Mouse (Mus musculus) layer of hippocampus, adult 6 months (tissue): ENCODE results near the gene Krt42. TPM values are rescaled to one million over a fixed set of nuclear protein-coding genes. Genes with fewer than 3 reads are reported as not detected.

Experiments used
- long read RNA-seq, 2 experiments: library from polyadenylated mRNA; unstranded; transcript quantifications; one replicate each; pipeline ENCODE4 v2.0.0; 2019 to 2020
- polyA plus RNA-seq: library from polyadenylated mRNA; unstranded; fragments of <200 nt; fragmentation: Nextera tagmentation; gene quantifications from 2 replicates; pipeline ENCODE4 v1.2.3, GENCODE M21; 2021

Gene Krt42
- polyA plus RNA-seq: 0.13 TPM in 1 of 2 replicates, not detected in the other
- long read RNA-seq, experiment 1: 0 reads
- long read RNA-seq, experiment 2: 0 reads

DNA sequence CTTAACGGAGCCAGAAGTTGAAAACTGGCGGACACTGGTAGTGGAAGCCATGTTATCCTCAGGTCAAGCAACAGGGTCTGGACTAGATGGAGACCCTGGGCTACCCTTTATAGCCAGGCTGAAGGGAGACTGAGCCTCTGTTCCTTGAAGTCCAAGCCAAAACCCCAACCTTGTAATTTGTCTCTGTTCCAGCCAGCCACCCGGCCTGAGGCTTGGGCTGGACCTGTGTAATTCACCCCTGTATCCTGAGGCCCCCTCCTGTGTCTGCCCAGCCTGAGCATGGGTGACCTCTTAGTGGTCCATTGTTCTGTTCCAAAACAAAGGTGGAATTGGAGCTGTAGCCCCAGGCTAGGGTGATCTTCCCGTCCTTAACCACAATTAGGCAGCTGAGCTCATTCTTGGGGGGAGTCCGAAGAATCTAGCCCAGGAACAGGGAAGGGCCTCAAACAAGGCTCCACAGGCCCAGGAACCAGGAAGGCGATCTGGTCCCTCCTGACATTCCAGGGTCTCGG lies at the start of gene Krt42:
TSS of gene Krt42 (minus strand) at position 51 of the 512 bp plus-strand sequence.

DNA sequence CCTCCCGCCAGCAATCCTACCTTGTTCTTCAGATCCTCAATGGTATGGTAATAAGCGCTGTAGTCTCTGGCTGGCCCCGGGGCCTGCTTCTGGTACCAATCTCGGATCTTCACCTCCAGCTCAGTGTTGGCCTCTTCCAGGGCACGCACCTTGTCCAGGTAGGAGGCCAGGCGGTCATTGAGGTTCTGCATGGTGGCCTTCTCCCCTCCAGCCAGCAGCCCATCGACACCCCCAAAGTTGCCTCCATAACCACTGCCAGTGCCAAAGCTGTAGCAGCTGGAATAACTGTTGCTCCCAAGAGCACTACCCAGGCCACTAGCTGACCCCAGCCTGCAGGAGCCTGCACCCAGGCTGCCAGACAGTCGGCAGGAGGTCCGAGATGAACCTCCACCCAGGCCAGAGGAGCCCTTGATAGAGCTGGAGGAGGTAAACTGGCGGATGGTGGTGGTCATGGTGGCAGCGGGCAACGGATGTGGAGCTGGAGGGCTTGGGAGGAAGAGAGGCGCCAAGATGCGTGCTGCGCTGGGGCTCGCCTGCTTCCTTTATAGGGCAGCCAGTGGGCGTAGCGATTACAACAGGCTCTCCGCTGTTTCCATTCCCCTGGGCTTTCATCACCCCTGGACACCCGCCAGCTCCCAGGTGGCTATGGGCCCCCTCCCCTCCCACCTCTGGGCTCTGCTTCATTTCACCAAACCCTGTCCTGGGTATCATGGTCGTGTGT lies 9.0 kb downstream of the Krt42 start, which contains the start of gene Krt17:
TSS of gene Krt17 (minus strand) at position 516 of the 721 bp plus-strand sequence.

DNA sequence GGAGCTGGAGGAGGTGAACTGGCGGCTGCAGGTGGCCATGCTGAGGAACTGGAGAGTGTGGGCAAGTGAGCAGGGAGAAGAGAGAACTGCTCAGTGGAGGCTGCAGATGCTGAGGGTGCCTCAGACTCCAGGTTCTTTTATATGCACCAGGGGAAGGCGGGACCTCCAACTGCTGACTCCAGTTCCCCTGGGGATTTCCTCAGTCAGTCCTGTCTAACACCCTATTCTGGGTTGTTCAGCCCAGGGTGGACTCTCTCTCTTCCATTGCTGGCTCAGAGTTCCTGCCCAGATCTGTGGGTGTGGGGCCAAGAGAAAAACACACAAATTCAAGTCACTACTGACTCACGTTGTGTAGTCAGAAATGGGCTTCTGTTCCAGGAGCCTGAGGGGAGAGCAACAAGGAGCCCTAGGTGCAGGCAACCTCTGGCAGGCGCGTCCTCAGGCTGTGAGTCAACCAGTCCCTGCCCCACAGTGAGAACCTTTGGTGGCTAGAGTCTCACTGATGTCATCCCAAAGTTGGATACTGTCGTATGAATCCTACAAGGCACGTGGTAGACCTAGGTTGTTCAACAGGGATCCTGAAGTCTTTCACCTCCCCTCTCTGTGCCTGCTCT lies 20.7 kb downstream of the Krt42 start, which contains the start of gene Krt16:
TSS of gene Krt16 (minus strand) at position 51 of the 614 bp plus-strand sequence.

Other genes starting within 250 kb of the Krt42 start
- not detected in 2 replicates for gene Krt33b, start 240.0 kb downstream of the Krt42 start, polyA plus RNA-seq
- gene Krt34, start 228.3 kb downstream of the Krt42 start, polyA plus RNA-seq: not detected in 2 replicates
- not detected in 2 replicates for gene Krt31, start 219.3 kb downstream of the Krt42 start, polyA plus RNA-seq
- gene Krt32, start 181.6 kb downstream of the Krt42 start, polyA plus RNA-seq: not detected in 2 replicates
- gene Krt35, start 173.6 kb downstream of the Krt42 start, polyA plus RNA-seq: not detected in 2 replicates
- gene Krt36, start 164.2 kb downstream of the Krt42 start, polyA plus RNA-seq: not detected in 2 replicates
- gene Krt13, start 148.3 kb downstream of the Krt42 start, polyA plus RNA-seq: not detected in 2 replicates
- 3.1 and 4.5 TPM in 2 replicates for gene Krt15, start 133.9 kb downstream of the Krt42 start, polyA plus RNA-seq
- gene Krt19, start 121.2 kb downstream of the Krt42 start, polyA plus RNA-seq: 0.36 TPM in 1 of 2 replicates, not detected in the other
- gene Krt9, start 76.6 kb downstream of the Krt42 start, polyA plus RNA-seq: 0.33 and 0.45 TPM in 2 replicates
- 0.13 TPM in 1 of 2 replicates, not detected in the other for gene Krt14, start 62.3 kb downstream of the Krt42 start, polyA plus RNA-seq
- not detected in 2 replicates for gene Krt16, start 21.0 kb downstream of the Krt42 start, polyA plus RNA-seq
- gene Krt17, start 8.8 kb downstream of the Krt42 start, polyA plus RNA-seq: 0.15 and 0.26 TPM in 2 replicates
- 517 and 668 TPM in 2 replicates for gene Eif1, start 50.0 kb upstream of the Krt42 start, polyA plus RNA-seq
- 0.40 TPM in 1 of 2 replicates, not detected in the other for gene Gast, start 64.5 kb upstream of the Krt42 start, polyA plus RNA-seq
- gene Hap1, start 86.3 kb upstream of the Krt42 start, polyA plus RNA-seq: 27.8 and 29.6 TPM in 2 replicates
- gene Jup, start 127.9 kb upstream of the Krt42 start, polyA plus RNA-seq: 35.2 and 59.0 TPM in 2 replicates
- 17.5 and 18.0 TPM in 2 replicates for gene P3h4, start 145.0 kb upstream of the Krt42 start, polyA plus RNA-seq
- 8.8 and 10.2 TPM in 2 replicates for gene Fkbp10, start 145.8 kb upstream of the Krt42 start, polyA plus RNA-seq
- gene Nt5c3b, start 171.9 kb upstream of the Krt42 start, polyA plus RNA-seq: 42.8 and 48.5 TPM in 2 replicates
- gene Klhl10, start 172.0 kb upstream of the Krt42 start, polyA plus RNA-seq: 0.31 and 0.34 TPM in 2 replicates
- gene Klhl11, start 202.9 kb upstream of the Krt42 start, polyA plus RNA-seq: 16.7 and 17.7 TPM in 2 replicates